Mouse (Mus musculus): ENCODE measurements around the gene Vamp2. TPM values are rescaled to one million over a fixed set of nuclear protein-coding genes. Genes with fewer than 3 reads are reported as not detected.

Gene Vamp2
- polyA plus RNA-seq, 1 experiment, result 54.9 TPM

- Histone ChIP-seq H3K4me3 (ENCODE audit: insufficient read depth, low read depth, low read length) (no peak overlapping the region), H3K27ac (replicated peaks; ENCODE audit: low read depth, low read length) (no peak overlapping the region), H3K4me1 (ENCODE audit: control insufficient read depth, insufficient read depth, insufficient read length, low read length) (no peaks in the 10 kb centered on the region)
Measured at GRCm38 (mm10) chr11:69106299-69106698, 18.0 kb downstream of the Vamp2 start.

GRCm38 (mm10) chr11:69106842-69107241 is 18.6 kb downstream of the Vamp2 start:
- Histone ChIP-seq H3K4me3 (ENCODE audit: insufficient read depth, low read depth, low read length) (no peak overlapping the region), H3K27ac (replicated peaks; ENCODE audit: low read depth, low read length) (no peak overlapping the region), H3K4me1 (ENCODE audit: control insufficient read depth, insufficient read depth, insufficient read length, low read length) (no peaks in the 10 kb centered on the region)

GRCm38 (mm10) chr11:69107676-69108075 is 19.4 kb downstream of the Vamp2 start:
- no peak overlapping the region for H3K4me3 ChIP-seq (ENCODE audit: insufficient read depth, low read depth, low read length)

DNA sequence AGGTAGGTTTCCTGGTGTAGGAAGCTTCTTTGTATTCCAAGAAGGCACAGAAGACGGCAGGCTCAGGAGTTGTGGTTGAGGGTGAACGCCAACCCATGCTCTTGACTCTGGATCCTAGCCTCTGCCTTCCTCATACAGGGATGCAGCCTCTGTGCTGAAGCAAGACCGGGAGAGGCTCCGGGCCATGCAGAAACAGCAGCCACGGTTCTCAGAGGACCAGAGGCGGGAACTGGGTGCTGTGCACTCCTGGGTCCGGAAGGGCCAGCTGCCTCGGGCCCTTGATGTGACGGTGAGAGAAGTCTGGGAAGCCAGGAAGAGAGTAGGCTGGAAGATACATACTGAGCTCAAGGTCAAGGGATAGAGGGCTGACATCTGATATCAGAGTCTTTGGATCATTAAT is 19.9 kb downstream of the Vamp2 start:
- Histone ChIP-seq H3K4me3 (ENCODE audit: insufficient read depth, low read depth, low read length) (no peak overlapping the region), H3K4me1 (ENCODE audit: control insufficient read depth, insufficient read depth, insufficient read length, low read length) (no peaks in the 10 kb centered on the region), H3K27ac (replicated peaks; ENCODE audit: low read depth, low read length) (no peak overlapping the region)

More at GRCm38 (mm10) chr11:69107676-69108075, 19.4 kb downstream of the Vamp2 start:
- Histone ChIP-seq H3K27ac (replicated peaks; ENCODE audit: low read depth, low read length) (no peak overlapping the region), H3K4me1 (ENCODE audit: control insufficient read depth, insufficient read depth, insufficient read length, low read length) (no peaks in the 10 kb centered on the region)

DNA sequence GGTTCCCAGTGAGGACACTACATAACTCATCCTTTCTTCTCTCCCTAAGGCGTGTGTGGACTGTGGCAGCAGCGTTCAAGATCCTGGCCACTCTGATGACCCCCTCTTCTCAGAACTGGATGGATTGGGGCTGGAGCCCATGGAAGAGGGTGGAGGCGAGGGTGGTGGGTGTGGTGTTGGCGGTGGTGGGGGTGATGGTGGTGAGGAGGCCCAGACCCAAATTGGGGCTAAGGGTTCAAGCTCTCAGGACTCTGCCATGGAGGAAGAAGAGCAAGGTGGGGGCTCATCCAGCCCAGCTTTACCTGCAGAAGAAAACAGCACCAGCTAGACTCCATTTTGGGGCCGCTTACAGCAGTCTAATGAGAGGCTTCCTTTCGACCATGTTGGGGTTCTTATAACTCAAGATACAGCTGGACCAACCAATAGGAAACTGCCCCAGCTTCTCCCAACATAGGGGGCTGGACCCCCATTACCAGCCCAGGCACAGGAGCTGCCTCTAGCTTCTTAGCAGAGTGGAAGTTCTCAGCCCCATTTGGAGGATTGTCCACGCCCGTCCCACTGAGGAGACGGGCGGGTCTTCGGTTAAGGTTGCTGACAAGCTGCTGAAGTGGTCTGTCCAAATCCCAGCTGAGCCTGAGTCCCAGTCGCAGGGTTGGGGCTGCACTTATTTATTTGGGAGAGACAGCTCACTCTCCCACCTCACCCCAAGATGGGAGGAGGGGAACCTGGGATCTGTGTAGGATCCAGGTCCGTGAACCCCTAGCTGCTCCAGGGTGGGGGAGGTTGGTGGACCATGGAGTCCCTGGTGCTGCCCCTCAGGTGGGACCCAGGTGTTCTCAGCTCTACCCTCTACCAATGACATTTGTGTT is 21.0 kb downstream of the Vamp2 start:
- no peak overlapping the region for H3K4me3 ChIP-seq (ENCODE audit: insufficient read depth, low read depth, low read length)
- H3K27ac ChIP-seq (replicated peaks; ENCODE audit: low read depth, low read length), result no peak overlapping the region
- no peaks in the 10 kb centered on the region for H3K4me1 ChIP-seq (ENCODE audit: control insufficient read depth, insufficient read depth, insufficient read length, low read length)

GRCm38 (mm10) chr11:69110319-69111046 is 22.2 kb downstream of the Vamp2 start:
- no peaks in the 10 kb centered on the region for H3K4me1 ChIP-seq (ENCODE audit: control insufficient read depth, insufficient read depth, insufficient read length, low read length)
- no peak overlapping the region for H3K27ac ChIP-seq (replicated peaks; ENCODE audit: low read depth, low read length)
- H3K4me3 ChIP-seq (ENCODE audit: insufficient read depth, low read depth, low read length), result peak overlapping the region; percentile 64

DNA sequence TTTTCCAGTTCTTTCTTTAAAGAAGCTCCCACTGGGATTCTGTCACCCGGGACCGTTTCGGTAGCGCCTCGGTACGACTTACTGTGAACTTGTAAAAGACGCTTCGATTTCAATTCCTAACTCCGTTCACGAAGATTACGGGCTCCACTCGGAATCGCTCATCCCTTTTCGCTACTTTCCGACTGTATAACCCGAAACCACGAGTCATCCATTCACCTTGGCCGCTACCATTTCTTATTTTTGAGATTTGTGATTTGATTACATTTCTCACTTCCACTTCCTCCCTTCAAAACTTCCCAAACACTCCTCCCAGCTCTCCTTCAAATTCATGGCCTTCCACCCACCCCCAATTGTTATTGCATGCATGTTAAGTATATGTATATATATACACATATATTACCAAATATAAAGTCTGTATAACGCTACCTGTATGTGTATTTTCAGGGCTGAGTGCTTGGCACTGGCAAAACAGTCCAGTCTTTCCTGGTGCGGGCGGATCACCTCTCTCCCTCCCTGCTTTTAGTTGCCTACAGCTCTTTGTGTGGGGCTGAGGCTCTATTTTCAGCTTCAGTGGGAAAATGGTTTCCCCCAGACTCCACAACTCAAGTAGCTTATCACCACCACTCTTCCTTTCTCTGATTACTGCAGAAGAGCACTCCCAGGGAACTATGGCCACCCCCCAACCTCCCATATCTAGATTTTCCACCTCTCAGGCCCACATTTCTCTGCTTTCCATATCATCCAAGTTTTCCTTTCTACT is 22.9 kb downstream of the Vamp2 start:
- no peak overlapping the region; the same call in 1 of the 2 replicates for H3K27ac ChIP-seq (replicated peaks; ENCODE audit: low read depth, low read length)
- no peaks in the 10 kb centered on the region for H3K4me1 ChIP-seq (ENCODE audit: control insufficient read depth, insufficient read depth, insufficient read length, low read length)
- H3K4me3 ChIP-seq (ENCODE audit: insufficient read depth, low read depth, low read length), result peak overlapping the region; percentile 64

DNA sequence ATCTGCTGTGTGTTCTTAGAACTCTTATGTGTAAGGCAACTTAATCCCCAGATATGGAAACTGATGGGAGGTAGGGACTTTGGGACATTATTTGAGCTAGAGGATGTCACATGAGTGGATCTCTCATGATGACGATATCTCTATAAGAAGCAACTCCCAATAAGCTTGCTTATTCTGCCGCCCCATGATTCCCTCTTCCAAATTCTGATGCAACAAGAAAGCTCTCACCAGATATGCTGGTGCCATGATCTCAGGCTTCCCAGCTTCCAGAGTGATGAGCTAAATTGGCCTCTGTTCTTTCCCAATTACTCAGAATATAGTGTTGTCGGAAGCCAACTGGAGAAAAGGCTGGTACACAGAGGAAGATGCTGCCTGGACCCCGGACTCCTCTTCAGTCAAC is 23.6 kb downstream of the Vamp2 start:
- no peaks in the 10 kb centered on the region for H3K4me1 ChIP-seq (ENCODE audit: control insufficient read depth, insufficient read depth, insufficient read length, low read length)
- H3K4me3 ChIP-seq (ENCODE audit: insufficient read depth, low read depth, low read length), result no peak overlapping the region
- H3K27ac ChIP-seq (replicated peaks; ENCODE audit: low read depth, low read length), result no peak overlapping the region

GRCm38 (mm10) chr11:69114018-69114417 is 25.7 kb downstream of the Vamp2 start:
- Histone ChIP-seq H3K27ac (replicated peaks; ENCODE audit: low read depth, low read length) (peak overlapping the region; percentile 84), H3K4me3 (ENCODE audit: insufficient read depth, low read depth, low read length) (no peak overlapping the region), H3K4me1 (ENCODE audit: control insufficient read depth, insufficient read depth, insufficient read length, low read length) (no peaks in the 10 kb centered on the region)

DNA sequence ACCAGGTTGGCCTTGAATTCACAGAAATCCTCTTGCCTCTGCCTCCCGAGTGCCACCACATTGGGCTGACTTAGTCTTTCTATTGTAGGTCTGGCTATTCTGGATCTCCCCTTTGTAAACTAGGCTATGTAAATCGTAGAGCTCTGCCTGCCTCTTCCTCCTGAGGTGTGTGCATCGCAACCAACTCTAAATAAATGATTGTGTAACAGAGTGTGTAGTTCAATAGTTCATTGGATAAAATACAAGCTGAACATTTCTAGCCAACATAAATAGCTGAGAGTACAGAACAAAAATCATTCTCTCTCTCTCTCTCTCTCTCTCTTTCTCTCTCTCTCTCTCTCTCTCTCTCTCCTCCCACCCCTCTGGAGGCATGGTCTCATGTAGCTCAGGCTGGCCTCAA is 26.3 kb downstream of the Vamp2 start:
- no peaks in the 10 kb centered on the region; the same call in 1 of the 2 replicates for H3K4me1 ChIP-seq (ENCODE audit: control insufficient read depth, insufficient read depth, insufficient read length, low read length)
- H3K27ac ChIP-seq (replicated peaks; ENCODE audit: low read depth, low read length), result peak overlapping the region; percentile 53
- no peak overlapping the region for H3K4me3 ChIP-seq (ENCODE audit: insufficient read depth, low read depth, low read length)

DNA sequence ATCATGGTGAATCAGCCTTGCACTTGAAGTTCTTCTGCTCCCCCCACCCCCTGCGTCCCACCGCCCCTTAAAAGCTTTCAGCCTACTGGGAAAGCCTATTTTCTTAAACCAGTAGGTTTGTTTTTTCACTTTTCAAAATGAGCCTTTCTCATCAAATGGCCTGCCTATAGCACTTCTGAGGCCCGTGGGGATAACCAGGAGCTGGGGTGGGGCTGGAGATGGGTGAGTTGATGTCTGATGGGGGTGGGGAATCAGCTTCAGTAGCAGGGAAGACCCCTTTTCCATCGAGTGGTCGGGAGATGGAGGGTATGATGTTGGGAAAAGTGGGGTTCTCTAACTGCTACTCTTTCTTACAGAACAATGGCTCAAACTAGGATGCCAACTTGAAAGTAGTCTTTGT is 28.6 kb downstream of the Vamp2 start:
- no peaks in the 10 kb centered on the region; the same call in 1 of the 2 replicates for H3K4me1 ChIP-seq (ENCODE audit: control insufficient read depth, insufficient read depth, insufficient read length, low read length)
- H3K27ac ChIP-seq (replicated peaks; ENCODE audit: low read depth, low read length), result no peak overlapping the region
- no peak overlapping the region for H3K4me3 ChIP-seq (ENCODE audit: insufficient read depth, low read depth, low read length)

- Histone ChIP-seq H3K27ac (replicated peaks; ENCODE audit: low read depth, low read length) (peak overlapping the region; percentile 79), H3K4me3 (ENCODE audit: insufficient read depth, low read depth, low read length) (peak overlapping the region; percentile 75), H3K4me1 (ENCODE audit: control insufficient read depth, insufficient read depth, insufficient read length, low read length) (no peaks in the 10 kb centered on the region; the same call in 1 of the 2 replicates)
Measured at GRCm38 (mm10) chr11:69117737-69118695, 29.7 kb downstream of the Vamp2 start.

- no peak overlapping the region for H3K27ac ChIP-seq (replicated peaks; ENCODE audit: low read depth, low read length)
- peak overlapping the region; percentile 75 for H3K4me3 ChIP-seq (ENCODE audit: insufficient read depth, low read depth, low read length)
- no peaks in the 10 kb centered on the region; the same call in 1 of the 2 replicates for H3K4me1 ChIP-seq (ENCODE audit: control insufficient read depth, insufficient read depth, insufficient read length, low read length)
Measured at GRCm38 (mm10) chr11:69118765-69119164, 30.5 kb downstream of the Vamp2 start.

Measured in brown adipose tissue, adult 24 weeks (tissue).